Mouse (Mus musculus) kidney, postnatal 25 days (tissue): ENCODE measurements around the gene Proser2.
A peak's percentile ranks its signal among the peaks of the same experiment; 100 is the strongest.

Experiments
- DNase-seq, 2 experiments: peaks; one replicate each; pipeline ENCODE4 v3.0.0; 2021; ENCODE audit warnings: mixed read lengths in 2 of 2

Gene Proser2

DNA sequence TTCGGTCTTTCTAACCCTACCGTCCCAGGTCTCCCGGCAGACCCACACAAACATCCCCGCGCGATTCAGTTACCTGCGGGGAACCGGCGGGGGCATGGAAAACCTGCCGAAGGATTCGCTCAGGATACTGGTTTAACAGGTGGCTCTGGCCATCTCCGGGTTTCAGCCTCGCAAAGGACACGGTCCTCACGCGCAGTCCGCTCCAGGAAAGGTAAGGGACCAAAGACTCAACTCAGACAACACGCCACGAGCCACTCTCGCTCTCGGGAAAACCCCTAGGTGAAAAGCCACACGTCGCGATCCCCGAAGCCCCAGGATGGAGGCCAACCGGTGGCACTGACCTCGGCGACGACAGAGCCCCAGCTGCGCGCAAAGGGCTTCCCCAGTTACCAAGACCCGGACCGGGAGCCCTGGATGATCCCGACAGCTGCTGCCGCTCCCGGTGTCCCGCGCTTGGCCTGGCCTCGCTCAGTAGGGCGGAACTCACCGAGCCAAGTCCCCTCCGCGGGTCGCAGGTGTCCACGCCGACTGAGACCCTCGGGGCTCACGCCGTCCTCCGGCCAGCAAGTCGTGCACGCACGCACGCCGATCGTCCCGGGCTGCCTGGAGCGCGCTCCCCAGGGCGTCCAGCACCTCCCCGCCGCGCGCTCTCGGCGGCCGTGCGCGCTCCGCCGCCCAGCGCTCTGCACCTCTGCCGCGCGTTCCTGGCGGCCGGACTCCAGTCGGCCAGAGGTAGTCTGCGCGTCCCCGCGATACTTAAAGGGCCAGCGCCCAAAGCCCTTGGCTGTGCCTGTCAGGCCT lies at the start of gene Proser2:
TSS of gene Proser2 (minus strand) at position 657 of the 801 bp plus-strand sequence.
- DNase-seq = peak; percentile 83 to 93

DNA sequence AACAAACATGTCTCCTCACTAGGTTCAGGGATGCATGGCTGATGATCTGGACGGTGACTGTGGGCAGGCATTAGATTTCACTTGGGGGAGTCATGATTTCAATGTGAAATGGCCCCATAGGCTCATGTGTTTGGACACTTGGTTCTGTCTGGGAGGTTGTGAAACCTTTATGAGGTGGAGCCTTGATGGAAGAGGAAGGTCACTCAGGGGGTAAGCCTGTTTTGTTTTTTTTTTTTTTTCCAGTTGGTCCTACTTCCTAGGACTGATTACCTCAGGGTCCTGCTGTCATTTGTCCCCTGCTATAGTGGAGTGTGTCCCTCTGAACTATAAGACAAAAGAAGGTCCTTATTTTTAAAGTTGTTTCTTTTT lies 49.7 kb upstream of the Proser2 start:
- no peak for DNase-seq

DNA sequence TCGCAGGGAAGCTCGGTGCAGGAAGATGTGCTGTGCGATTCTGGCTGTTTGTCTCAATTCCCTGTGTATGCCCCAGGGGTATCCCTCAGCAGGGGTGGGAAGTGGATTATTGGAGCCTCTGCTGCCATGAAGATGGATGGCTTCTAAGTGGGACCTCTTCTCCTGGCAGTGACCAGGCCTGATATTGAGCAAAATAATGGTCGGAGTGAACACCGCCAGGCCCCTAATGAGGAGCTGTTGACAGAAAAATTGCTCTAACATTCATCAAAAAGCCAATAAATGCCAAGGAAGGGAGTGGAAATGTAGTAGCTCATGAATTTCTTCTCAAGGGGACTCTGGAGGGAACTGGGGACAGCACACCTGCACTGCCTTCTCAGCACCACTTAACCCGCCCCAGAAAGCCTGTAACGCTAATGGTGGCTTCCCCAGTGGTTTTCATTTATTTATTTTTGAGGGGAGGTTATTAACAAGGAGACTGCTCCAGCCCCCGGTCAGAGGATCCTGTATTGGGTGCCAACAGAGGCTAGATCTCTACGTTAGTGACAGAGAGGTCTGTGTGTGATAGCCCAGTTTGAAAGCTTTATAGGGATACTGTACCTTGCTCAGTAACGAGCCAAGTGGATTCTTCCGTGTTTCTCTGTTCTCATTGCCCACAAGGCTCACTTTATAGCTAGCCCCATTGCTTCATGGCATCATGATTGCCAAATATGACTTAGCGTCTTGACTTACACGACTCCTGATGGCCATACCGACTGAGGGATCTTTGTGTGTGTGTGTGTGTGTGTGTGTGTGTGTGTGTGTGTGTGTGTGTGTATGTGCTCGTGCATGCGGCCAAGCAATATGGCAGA lies 49.1 kb upstream of the Proser2 start:
- no peak for DNase-seq

DNA sequence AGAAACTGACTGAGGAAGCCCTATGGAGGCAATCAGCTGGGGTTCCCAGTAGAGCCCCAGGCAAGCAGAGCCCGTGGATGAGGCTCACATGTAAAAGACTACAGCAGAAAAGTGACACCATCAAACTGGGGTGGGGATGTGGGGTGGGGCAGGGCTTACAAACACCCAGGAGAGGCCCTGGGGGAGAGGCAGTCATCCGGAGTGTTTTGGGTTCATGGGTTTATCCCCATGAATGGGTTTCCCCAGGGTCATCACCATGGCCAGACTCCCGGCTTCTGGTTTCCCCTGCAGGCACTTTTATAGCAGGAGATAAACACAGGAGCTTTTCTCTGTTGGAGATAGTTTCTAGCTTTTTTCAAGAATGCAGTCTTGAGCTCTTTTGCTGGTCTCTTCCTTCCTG lies 43.0 kb upstream of the Proser2 start:
- no peak for DNase-seq

DNA sequence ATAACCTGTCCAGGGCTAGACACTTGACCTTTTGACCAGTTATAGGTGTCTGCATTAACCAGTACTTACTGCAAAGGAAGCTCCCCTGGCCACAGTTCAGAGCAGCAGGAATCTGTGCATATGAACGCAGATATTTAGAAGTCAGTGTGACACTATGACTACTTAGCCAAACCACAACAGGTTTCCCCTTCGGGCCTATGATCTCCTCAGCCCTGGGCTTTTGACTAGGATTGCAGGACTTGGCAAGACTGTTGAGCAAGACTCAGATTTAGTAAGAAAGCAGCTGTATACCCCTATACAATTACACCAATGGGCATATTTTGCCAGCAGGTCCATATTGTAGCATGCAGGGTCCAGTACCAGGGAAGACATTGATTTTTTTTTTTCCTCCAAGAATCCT lies 38.5 kb upstream of the Proser2 start:
- no peak for DNase-seq

DNA sequence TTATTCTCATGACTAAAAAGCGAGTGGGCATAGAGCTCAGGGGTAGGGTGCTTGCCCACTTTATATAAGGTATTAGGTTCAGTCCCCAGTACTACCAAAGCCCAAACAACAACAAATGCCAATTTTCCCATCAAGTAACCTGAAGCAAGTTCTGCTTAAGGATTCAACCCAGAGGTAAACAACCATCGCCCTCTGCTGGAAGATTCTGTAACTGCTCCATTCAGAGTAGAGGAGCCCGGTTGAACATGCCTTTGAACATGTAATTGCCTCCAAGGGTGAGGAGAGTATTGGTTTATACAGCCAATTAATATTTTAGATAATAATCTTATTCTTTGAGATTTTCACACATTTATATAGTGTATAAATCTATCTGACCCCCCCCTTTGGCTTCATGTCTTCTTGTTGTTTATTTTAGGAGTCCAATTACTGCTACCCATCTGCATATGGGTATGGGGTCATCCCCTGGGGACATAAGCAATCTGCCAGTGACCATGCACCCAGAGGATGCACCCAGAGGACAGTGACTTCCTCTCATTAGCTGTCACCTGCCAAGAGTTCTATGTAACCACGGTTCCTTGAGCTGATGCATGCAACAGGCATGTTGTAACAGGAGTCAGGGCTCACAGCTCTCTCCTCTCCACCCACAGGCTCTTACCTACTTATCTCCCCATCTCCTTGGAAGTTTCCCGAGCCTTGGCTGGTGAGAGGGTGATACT lies 38.0 kb upstream of the Proser2 start:
- DNase-seq = peak; percentile 58 to 91

DNA sequence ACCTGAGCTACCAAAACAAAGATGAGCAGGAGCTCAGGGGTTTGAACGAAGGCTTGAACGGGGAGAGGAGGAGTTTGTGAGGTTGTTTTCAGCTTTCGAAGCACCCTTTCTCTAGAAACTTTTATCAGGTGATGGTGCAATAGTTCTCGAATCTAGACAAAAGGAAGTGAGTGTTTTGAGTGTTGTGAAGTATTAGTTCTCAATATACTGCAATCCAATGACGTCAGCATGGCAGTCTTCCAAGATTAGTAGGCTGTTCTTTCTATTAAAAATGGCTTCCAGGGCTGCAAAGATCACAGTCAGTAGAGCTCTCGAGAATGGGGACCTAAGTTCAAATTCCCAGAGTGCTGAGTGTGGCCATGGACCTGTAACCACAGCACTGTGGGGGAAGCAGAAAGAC lies 35.8 kb upstream of the Proser2 start:
- DNase-seq = no peak

DNA sequence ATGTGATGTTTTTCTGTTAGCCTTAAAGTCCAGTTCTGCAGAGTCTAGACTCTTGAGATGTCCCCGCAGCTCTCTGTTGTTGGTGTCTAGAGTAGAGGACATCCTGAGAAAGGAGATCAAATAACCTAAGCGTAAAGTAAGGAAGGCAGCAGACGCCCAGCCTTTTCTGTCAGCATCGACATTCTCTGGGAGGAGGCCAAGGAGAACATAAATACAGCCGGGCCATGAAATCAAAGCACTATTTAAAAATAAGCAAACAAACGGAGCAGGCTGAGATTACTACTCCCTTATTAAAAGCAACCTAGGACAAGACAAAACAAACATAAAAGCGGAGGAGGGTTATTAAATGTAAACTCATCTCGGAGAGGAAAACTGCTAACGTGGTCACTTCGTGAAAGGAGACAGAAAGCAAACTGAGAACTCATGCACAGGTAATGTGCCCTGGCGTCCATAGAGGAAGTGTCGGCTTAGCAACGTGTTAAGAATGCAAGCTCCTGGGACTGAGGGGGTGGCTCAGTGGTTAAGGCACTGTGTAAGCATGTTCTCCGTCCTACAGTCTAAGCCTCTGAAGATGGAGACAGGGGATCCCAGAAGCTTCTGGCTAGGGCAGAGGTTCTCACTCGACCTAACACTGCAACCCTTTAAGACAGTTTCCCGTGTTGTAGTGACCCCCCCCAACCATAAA lies 34.7 kb upstream of the Proser2 start:
- no peak for DNase-seq

DNA sequence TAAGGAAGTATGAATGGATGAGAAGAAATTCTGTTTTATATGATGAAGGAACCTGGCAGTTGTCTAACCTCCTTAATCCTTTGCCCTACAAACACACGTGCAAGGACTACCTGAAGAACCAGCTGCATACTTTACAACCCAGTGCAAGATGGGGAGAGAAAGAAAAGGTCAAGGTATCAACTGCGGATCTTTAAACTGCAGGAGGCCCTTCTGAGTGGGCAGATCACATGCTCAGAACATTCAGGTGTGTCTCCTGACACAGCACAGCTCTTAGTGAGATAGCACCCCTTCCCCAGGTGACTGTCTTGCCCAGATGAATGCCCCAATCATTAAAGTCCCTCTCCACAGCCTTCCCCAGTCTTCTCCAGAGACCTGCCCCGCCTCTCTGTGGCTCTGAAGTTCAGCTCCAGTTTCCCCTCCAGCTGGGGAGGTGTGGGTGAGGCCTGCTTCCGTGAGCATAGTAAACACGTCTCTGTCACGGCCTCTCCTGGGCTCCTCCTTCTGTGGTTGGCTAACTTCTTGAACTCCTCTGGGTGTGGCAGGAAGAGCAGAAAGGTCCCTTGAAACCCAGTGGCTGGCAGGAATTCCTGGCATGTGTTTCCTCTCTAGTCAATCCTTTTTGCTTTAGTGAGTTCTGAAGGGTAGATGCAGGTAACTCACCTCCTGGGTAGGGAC lies 32.5 kb upstream of the Proser2 start:
- DNase-seq = peak in 1 of 2 experiments; percentile 63

DNA sequence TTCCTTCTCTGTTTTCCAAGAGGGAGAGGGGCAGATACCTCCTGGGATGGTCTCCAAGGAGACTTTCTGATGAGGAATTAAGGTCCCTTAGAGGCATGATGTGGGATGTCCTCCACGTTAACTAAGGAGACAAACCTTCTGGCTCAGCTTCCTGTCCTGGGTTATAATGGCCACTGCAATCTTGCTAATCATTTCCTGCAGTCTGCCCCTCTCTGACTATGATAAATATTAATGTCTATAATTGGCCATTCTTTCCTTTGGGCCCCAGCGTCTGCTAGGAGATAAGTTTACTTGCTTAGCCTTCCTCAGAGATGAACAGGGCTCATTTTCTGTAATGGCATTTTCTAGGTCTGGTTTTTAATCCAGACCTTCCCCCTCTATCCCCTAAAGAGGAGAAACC lies 29.7 kb upstream of the Proser2 start:
- DNase-seq = no peak

DNA sequence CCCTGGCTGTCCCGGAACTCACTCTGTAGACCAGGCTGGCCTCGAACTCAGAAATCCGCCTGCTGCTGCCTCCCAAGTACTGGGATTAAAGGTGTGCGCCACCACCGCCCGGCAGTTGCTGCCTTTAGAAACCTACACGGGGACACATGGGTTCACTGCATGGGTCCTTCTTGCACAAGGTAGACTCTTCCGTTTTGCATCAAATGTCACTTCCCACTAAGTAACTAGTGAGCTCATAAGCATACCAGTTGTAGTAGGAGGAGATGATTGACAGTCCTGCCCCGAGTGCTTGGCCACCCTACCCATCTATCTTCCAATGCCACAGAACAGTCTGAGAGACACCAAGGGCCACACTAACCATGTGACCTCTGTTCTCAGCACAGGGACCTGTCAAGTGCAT lies 29.2 kb upstream of the Proser2 start:
- DNase-seq = no peak

DNA sequence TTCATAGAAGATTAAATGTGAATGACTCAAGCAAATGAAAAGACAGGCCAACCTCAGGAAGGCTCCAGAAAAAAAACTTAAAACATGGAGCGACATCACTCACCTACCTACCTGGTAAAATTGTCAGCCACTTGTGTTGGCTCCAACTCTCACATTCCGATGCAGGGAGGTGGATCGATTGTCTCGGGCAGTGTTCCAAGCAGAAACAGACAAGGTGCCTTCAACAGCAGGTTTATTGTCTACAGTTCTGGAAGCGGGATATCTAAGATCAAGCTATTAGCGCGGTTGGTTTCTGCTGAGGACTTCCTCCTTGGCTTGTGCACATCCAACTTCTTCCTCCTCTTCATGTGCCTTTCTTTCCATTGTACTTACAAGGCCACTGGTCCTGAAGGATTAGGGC lies 27.6 kb upstream of the Proser2 start:
- no peak for DNase-seq

DNA sequence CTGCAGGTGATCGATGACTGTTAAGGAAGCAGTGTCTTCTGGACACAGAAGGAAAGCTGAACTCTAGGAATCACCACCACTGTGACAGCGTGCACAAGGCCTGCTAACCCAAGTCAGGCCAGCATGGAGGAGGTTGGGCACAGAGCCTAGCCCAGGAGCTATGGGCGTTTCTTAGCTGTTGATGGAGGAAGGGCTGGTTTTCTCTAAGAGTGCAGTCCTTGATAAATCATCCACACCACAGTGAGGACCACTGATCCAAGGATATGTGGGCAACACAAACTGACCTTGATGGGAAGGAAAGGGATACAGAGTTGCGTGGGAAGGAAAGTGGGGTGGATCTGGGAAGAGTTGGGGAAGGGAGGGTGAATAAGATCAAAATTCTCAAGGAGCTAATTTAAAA lies 27.2 kb upstream of the Proser2 start:
- no peak for DNase-seq

DNA sequence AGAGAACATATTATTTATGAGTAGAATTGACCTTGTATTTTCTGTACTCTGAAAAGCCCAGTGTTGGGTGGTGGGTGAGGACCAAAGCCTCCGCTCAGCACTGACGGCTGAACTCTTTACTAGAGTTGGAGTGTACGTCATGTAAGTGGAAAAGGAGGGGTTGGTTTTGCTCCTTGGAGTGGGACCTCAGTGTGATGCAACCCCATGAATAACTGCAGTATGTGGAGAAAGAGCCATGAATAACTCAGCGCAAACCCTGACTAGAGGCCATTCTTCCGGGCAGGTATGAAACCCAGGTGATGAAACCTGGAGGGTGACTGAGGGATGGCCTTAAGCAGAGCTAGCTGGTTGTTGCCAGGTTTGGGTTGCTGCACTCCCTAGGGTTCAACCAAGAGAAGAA lies 19.8 kb upstream of the Proser2 start:
- no peak for DNase-seq

DNA sequence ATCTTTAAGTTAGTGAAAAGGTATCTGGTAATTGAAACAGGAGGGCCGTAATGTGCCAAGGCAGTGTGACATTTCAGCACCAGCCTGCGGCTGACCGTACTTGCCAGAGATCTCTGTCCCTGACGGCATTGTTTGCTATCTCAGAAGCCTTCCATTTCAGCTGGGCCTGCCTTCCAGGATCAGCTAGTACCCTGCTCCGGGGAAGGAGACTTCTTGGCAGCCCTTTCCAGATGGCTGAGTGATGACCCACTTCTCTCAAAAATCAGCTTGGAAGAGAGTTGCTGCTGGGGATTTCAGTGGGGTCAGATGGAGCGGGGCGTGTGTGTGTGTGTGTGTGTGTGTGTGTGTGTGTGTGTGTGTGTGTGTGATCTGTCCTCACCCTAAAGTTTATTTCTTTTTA lies 16.9 kb upstream of the Proser2 start:
- DNase-seq = no peak

DNA sequence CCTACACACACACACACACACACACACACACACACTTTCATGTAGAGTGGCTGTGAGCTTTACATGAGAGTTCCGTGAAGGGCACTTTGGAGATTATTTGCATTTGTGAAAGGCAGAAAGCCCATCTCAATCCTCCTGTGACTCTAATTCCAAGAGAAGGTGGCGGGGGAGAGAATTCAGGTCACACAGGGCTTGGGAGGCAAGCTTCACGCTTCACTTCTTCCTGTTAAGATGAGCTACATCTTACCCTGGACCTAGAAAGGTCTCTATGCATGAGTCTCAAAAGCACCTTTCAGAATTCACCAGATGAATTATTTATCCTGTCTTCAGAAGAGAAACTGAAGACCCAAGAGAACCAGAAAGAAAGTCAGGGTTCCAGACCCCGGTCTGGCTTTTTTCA lies 16.2 kb upstream of the Proser2 start:
- no peak for DNase-seq

DNA sequence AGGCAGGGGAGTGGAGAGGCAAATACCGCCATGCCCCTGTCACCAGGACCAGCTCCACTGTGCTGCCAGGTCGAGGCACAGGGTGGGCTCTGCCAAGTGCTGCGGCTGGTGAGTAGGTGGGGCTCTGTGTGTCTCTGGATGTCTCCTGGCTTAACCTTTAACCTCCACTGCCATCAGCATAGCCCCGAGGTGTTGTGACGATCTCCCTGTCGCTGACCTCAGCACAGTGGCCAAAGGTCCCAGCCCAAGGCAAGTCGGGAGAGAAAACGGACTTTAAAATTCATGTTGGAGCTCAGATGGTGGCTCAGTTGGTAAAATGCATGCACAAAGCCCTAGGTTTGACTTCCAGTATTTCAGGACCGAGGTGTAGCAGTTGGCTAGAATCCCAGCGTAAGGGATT lies 15.6 kb upstream of the Proser2 start:
- DNase-seq = peak in 1 of 2 experiments; percentile 51

DNA sequence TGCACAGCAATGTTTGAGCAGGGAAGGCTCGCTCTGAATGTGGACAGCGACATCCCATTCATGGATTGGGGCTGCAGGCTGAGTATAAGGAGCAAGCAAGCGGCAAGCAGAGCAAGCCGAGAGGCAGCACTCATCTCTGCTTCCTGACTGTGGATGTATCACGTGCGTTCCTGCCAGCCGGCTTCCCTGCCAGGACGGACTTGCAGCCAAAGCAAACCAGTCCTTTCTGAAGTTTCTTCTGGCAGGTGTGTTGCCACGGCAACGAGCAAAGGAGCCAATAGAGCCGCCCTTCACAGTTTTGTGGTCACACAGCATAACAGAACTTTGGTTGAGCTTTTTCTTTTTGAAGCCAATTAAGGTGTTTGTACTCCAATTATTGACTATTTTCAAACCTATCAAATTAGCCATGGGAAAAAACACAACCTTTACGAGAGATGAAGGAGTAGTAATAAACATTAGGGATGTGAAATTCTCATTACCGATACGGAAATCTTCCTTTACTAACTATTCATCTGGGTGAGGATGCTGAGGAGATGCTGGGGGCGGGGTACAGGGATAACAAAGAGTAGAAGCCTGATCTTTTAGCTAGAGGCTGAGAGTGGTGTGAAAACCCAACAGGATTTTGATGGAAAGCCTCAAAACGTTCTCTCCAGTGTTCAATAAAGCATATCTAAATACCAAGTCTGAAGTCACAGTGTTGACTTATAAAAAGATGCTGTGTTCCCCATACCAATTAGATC lies 13.1 kb upstream of the Proser2 start:
- peak; percentile 46 to 67 for DNase-seq

DNA sequence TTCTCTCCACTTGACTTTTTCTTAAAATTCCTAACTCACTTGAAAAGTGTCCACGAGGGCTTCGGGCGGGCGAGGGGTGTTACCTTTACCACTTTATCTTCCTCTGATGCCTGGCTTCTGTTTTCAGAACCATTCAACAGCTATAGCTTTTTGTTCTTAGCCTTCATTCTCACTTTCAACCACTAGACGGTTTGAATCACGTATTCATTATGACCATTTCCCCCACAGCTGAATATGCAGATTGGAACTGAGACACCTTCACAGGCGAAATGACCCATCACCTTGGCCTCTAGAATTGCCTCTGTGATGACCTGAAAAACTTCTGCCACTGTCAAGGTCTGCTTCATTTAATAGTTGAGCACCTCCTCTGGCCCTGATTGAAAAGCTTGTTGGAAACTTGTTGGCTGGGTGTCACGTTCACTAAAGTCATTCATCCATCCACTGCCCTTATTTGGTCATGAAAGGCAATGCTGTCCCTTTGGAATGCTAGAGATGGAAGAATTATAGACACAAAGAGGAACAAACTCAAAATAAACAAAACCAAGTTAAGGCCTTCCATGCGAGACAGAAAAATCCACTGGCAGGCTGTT lies 10.7 kb upstream of the Proser2 start:
- no peak for DNase-seq

DNA sequence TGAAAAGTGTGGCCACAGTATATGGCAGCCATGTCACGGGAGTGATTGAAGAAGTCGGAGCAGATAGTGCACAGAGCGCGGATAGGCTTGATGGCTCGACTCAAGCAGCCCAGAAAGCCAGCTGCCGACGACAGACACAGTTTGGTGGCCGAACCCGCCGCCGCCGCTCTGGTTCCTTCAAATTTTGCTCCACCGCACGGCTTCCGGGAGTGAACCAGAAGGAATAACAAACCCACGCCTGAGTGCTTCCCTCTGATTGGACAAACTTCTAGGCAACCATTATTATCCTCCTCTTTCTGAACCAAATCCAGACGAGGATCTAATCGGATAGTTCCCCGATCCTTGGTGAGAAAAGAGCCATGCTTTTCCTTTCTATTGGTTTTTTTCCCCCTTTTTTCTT lies 3.9 kb upstream of the Proser2 start:
- DNase-seq = no peak

DNA sequence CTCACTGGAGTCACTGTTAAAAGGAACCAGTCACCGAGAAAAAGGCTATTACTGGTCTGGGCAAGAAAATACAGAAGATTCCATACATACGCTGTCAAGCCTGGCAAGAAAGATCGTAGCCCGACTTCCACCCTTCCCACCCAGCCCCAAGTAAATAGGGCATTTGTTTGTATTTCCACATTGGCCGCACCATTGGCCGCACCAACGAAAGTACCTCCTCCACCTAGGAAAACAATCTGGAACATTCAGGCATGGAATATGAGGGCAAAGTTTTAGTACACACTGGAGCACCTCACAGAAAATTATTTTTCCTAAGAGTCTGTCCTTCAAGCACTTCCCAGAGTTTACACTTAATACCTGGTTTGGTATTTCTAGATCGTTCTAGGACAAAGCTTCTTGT lies 1.1 kb downstream of the Proser2 start:
- DNase-seq = no peak
